In genomic region chr6:108862548-108862947, GRCm38 (mm10) we compare ENCODE assay signal across 9 mouse cellular contexts. TPM values are rescaled to one million over a fixed set of nuclear protein-coding genes. Genes with fewer than 3 reads are reported as not detected.
DNase-seq lines count a peak whose midpoint lies in the region; ATAC-seq and TF ChIP-seq lines count a peak whose summit lies in the region.
"Had no signal": no experiment of that assay in that cellular context is flagged by ENCODE, and none has a peak within 500 bp of the region (broad histone marks: within the 10 kb centered on the region; RNA-seq: fewer than 3 reads in every experiment).

No protein-coding gene starts in this region.

- no peaks in the 10 kb centered on the region for H3K27me3 ChIP-seq in kidney, embryonic 16.5 days (ENCODE audit: insufficient read depth, low read length)
- H3K27me3 ChIP-seq in lung, embryonic 16.5 days (ENCODE audit: control insufficient read depth, insufficient read depth, low read depth, low read length) = no peaks in the 10 kb centered on the region
- H3K27me3 ChIP-seq in midbrain, postnatal 0 days (ENCODE audit: insufficient read depth, low read length) = no peaks in the 10 kb centered on the region

- peaks cover 11% of the 10 kb centered on the region for H3K9me3 ChIP-seq in kidney, embryonic 16.5 days (ENCODE audit: low read length)
- no peaks in the 10 kb centered on the region; the same call in 1 of the 2 replicates for H3K9me3 ChIP-seq in lung, embryonic 16.5 days (ENCODE audit: control insufficient read depth, low read length)
- H3K9me3 ChIP-seq in midbrain, postnatal 0 days (ENCODE audit: low read length) = no peaks in the 10 kb centered on the region

- no peak overlapping the region for H3K4me2 ChIP-seq in kidney, embryonic 16.5 days (replicated peaks; ENCODE audit: low read depth, low read length)
- no peak overlapping the region for H3K4me2 ChIP-seq in lung, embryonic 16.5 days (ENCODE audit: low read depth, low read length)
- H3K4me2 ChIP-seq in midbrain, postnatal 0 days (ENCODE audit: low read depth, low read length, poor library complexity, severe bottlenecking) = no peak overlapping the region

- ATAC-seq in kidney, embryonic 16.5 days (ENCODE audit: low FRiP score, low TSS enrichment) = peak; percentile 59; the same call in 1 of the 2 replicates
- peak; percentile 47; the same call in 1 of the 2 replicates for ATAC-seq in lung, embryonic 16.5 days (ENCODE audit: low read depth)
- no peak for ATAC-seq in midbrain, postnatal 0 days (ENCODE audit: low FRiP score)

- WGBS in kidney, embryonic 16.5 days = 77% methylated on average over 2 of the region's 2 CpGs
- WGBS in lung, embryonic 16.5 days = 51% methylated on average over 2 of the region's 2 CpGs
- WGBS in midbrain, postnatal 0 days = 85% methylated on average over 2 of the region's 2 CpGs

- TF ChIP-seq CTCF in midbrain, postnatal 0 days (IDR thresholded peaks at IDR 0.05) = no peak

- H3K9ac ChIP-seq in kidney, embryonic 16.5 days (replicated peaks; ENCODE audit: low read length) = no peak overlapping the region
- H3K9ac ChIP-seq in lung, embryonic 16.5 days (ENCODE audit: low read length) = no peak overlapping the region
- H3K9ac ChIP-seq in midbrain, postnatal 0 days (replicated peaks; ENCODE audit: low read length, poor library complexity, severe bottlenecking) = no peak overlapping the region

- no peaks in the 10 kb centered on the region for H3K4me1 ChIP-seq in kidney, embryonic 16.5 days (ENCODE audit: insufficient read depth, low read length)
- no peaks in the 10 kb centered on the region for H3K4me1 ChIP-seq in lung, embryonic 16.5 days (replicated peaks; ENCODE audit: control insufficient read depth, insufficient read depth, low read length)
- H3K4me1 ChIP-seq in midbrain, postnatal 0 days (ENCODE audit: insufficient read depth, low read length) = no peaks in the 10 kb centered on the region

- peak; percentile 64 for DNase-seq in adrenal gland, postnatal 14 days
- no peak for DNase-seq in adrenal gland, postnatal 4 days (ENCODE audit: low spot score in 2 of 2)
- no peak for DNase-seq in kidney, adult 18-20 months
- DNase-seq in CD4-positive, CD25-positive, alpha-beta regulatory T cell, adult 2 months (ENCODE audit: low read depth, low spot score) = peak; percentile 47
- no peak for DNase-seq in c-Kit-positive CD71-positive TER-119-positive erythroid progenitor cells, embryonic 14.5 days (ENCODE audit: low spot score)
- no peak for DNase-seq in midbrain, postnatal 0 days (ENCODE audit: low spot score)
- DNase-seq: left cerebral cortex, postnatal 4 days had no signal

- H3K4me3 ChIP-seq in kidney, embryonic 16.5 days (ENCODE audit: low read length) = no peak overlapping the region
- no peak overlapping the region for H3K4me3 ChIP-seq in lung, embryonic 16.5 days (ENCODE audit: low read length)
- H3K4me3 ChIP-seq in midbrain, postnatal 0 days (ENCODE audit: low read depth, low read length) = no peak overlapping the region

- H3K27ac ChIP-seq in kidney, embryonic 16.5 days (ENCODE audit: low read length) = no peak overlapping the region
- no peak overlapping the region for H3K27ac ChIP-seq in lung, embryonic 16.5 days (ENCODE audit: low read length)
- H3K27ac ChIP-seq in midbrain, postnatal 0 days (ENCODE audit: low read depth, low read length) = no peak overlapping the region

- H3K36me3 ChIP-seq in kidney, embryonic 16.5 days (ENCODE audit: insufficient read depth, low read length) = peaks cover 8% of the 10 kb centered on the region; the same call in 1 of the 2 replicates
- no peaks in the 10 kb centered on the region; the same call in none of the 2 replicates for H3K36me3 ChIP-seq in lung, embryonic 16.5 days (ENCODE audit: control insufficient read depth, insufficient read depth, low read length)
- peaks cover 4% of the 10 kb centered on the region; the same call in 1 of the 2 replicates for H3K36me3 ChIP-seq in midbrain, postnatal 0 days (ENCODE audit: insufficient read depth, low read length)

RNA-seq across cellular contexts. Expression of gene Edem1, which starts 34.1 kb away (rescaled TPM):
- total RNA-seq in adrenal gland, postnatal 14 days (2021) = 54.8 and 73.2 TPM in 2 replicates
- total RNA-seq in adrenal gland, postnatal 4 days (2021) = 10 to 100 TPM; 40.1 to 41.1 TPM
- polyA plus RNA-seq in kidney, embryonic 16.5 days (2015; fragmentation: Nextera tagmentation; extraction: Ambion mirVana) = 18.8 and 23.7 TPM in 2 replicates
- polyA plus RNA-seq in lung, embryonic 16.5 days (2015; fragmentation: Nextera tagmentation; extraction: Ambion mirVana) = 18.5 and 22.1 TPM in 2 replicates
- 11.3 and 13.4 TPM in 2 replicates for total RNA-seq in midbrain, postnatal 0 days (2014; rRNA removed)
- 3.1 and 3.7 TPM in 2 replicates for polyA plus RNA-seq in midbrain, postnatal 0 days (2015; fragmentation: Nextera tagmentation; extraction: Ambion mirVana)

Comparison
In these comparisons a context has a peak if more than half of its experiments do, and no peak if none do; other contexts are left out.
1. DNase-seq: peak in adrenal gland, postnatal 14 days (single experiment) and CD4-positive, CD25-positive, alpha-beta regulatory T cell, adult 2 months (single experiment); none in adrenal gland, postnatal 4 days (0 of 2), kidney, adult 18-20 months (single experiment), c-Kit-positive CD71-positive TER-119-positive erythroid progenitor cells, embryonic 14.5 days (single experiment) and midbrain, postnatal 0 days (single experiment).